Mouse (Mus musculus): ENCODE results near the gene Phf6.
A peak's percentile ranks its signal among the peaks of the same experiment; 100 is the strongest.
"Not testable (repeated sequence)": the region's sequence is repeated elsewhere in the genome, so short reads cannot be mapped to it uniquely, and the experiment has no call there.

Phf6 gene

DNA sequence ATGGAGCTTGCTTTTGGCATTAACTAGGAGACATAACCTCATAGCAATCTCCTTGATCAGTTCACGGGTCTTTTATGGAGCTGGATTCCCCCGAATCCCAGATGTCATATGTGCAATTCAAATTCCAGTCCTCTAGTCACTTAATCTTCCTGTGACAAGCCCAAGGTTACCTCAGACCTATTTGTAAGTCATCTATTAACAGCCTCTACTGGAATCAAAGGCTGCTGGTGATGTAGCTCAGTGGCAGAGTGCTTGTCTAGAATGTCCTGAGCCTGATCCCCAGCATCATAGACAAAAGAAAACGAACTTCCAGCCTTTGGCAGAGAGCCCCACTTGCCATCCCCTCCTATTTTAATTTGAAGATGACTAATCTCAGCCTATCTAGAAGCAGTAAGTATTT, 69.3 kb downstream of the Phf6 start:
- DNase-seq = no peak

DNA sequence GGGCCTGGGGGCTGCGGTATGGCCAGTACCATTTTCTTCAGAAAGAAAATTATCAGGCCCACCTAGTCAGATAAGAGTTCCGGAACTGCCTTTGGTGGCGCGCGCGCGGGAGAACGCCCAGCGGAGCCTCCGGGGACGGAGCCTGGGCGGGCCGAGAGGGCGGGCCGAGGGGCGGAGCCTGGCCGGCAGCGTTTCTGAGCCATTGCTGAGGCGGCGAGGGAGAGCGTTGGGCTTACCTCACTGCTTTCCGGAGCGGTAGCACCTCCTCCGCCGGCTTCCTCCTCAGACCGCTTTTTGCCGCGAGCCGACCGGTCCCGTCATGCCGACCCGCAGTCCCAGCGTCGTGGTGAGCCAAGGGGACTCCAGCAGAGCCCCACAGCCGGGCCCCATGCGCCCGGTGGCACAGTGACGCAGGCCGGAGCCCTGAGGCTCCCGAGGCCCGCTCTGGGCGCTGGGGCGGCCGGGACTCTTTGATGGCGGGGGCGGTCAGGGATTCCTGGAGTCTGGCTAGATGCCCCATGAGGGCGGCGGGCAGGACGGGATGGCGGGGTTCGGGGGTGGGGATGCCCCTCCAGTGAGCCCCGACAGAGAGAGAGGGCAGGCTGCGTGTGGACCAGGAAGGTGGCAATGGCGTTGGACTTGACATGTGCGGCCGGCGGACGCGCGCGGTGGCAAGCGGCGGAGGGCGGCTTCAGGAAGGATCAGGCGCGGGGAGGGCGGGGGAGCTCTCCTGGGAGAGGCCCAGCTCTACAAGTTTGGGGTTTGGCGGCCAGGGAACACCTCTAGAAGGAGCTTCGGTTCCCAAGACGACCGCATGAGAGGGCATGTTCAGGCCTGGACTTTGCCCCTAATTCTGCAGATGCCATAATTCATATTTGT, 76.1 kb downstream of the Phf6 start, which contains the start of gene Hprt:
TSS of gene Hprt (plus strand) at position 233 of the 879 bp plus-strand sequence.
- peak; percentile 71 for DNase-seq

DNA sequence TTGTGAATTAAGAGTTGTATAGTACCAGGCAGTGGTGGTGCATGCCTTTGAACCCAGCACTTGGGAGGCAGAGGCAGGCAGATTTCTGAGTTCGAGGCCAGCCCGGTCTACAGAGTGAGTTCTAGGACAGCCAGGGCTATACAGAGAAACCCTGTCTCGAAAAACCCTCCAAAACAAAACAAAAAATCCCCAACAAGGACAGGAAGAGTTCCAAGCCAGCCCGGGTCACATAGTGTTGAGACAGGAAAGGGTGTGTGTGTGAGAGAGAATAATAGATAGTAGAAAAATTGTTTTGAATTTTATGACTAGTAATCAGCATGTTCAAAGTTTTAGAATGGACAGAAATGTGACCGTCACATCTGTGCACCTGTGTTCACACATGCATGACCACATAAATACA, 82.7 kb downstream of the Phf6 start:
- DNase-seq = not testable (repeated sequence)

DNA sequence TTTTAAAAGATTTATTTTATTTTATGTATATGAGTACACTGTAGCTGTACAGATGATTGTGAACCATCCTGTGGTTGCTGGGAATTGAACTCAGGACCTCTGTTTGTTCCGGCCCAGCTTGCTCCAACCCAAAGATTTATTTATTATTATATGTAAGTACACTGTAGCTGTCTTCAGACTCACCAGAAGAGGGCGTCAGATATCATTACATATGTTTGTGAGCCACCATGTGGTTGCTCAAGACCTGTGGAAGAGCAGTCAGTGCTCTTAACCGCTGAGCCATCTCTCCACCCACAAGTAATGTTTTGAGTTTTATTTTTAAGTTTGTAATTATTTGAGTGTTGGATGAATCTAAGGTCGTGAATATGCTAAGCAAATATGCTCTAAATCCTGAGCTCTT, 92.8 kb downstream of the Phf6 start:
- not testable (repeated sequence) for DNase-seq

DNA sequence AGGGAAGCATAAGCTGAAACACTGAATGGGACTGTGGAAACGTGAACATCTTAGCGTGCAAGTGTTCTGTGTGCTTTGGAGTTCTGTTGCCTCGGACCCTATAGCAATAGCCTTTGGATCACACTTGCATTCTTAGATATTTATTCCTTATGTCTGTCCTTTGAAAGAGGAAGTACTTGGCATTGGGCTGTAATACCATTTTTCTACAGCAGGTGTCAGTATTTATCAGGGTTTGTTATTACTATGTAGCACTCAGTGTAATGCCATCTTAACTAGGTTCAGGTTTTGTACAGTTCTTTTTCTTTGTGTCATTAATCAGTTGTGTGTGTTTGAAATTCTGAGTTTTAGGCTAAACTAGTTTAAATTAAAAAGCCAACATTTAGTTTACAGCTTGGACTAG, 94.0 kb downstream of the Phf6 start:
- DNase-seq = peak; percentile 74
